Mouse (Mus musculus): ENCODE results near the gene S100a13.

S100a13 gene

DNA sequence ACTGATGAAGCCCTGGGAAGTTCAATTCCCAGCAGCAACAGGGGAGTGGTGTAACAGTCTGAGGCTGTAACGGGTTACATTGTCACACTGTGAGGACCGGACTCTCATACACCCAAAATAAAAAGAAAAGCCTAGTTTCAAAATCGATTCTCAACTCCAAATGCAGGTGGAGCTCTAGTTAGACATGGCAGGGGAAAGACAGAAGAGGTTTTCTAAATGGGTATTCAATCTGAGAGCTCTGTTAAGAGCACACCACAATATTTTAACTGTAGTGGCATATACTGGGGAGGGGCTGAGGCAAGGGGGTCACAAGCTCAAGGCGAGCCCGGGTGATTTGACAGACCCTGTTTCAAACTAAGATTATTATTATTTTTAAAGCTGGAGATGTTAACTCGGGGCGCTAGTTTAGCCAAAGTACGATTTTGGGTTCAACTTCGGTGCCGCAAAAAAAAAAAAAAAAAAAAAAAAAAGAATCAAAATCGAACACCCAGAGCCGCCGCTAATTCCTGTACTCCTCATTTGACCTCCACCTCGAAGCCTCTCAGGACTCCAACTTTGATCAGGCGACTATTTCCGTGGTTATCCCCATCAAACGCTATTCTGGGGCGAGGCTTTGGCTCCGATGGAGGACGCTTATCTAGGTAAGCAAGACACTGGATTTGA, 5.8 kb upstream of the S100a13 start:
- no peak for DNase-seq (ENCODE audit: low spot score in 2 of 2)

GRCm38 (mm10) chr3:90508950-90509746, 5.1 kb upstream of the S100a13 start, which contains the start of gene Chtop:
Gene Chtop, minus strand, starts transcription at chr3:90509498.
- peak; percentile 99 to 100 for DNase-seq (ENCODE audit: low spot score in 2 of 2)

GRCm38 (mm10) chr3:90509747-90510123, 4.5 kb upstream of the S100a13 start:
- no peak for DNase-seq (ENCODE audit: low spot score in 2 of 2)

GRCm38 (mm10) chr3:90512276-90512675, 2.0 kb upstream of the S100a13 start:
- no peak for DNase-seq (ENCODE audit: low spot score in 2 of 2)

- no peak for DNase-seq (ENCODE audit: low spot score in 2 of 2)
Measured at GRCm38 (mm10) chr3:90512948-90513642, 1.1 kb upstream of the S100a13 start.

GRCm38 (mm10) chr3:90514691-90515090, 456 bp downstream of the S100a13 start:
- DNase-seq (ENCODE audit: low spot score in 2 of 2), result peak in 1 of 2 experiments; percentile 33

DNA sequence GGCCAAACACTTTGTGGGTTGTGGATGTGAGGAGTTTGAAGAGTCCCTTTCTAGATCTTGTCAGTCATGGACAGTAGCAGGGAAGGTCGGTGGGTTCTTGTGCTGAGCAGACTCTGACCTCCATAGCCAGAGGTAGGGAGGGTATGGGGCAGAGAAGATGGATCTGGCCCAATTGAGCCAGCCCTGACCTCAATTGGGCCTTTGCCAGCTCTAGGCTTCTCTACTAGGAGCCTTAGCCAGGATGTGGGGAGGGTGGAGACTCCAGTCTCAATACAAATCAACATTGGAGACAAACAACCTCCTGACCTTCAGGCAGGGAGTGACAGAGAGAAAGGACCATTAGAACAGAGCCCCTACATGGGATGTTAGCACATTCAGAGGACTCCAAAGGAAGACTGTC, 1.0 kb downstream of the S100a13 start:
- DNase-seq (ENCODE audit: low spot score in 2 of 2), result no peak

- no peak for DNase-seq (ENCODE audit: low spot score in 2 of 2)
Measured at GRCm38 (mm10) chr3:90515789-90516188, 1.6 kb downstream of the S100a13 start.

- DNase-seq (ENCODE audit: low spot score in 2 of 2), result no peak
Measured at GRCm38 (mm10) chr3:90517711-90518110, 3.5 kb downstream of the S100a13 start.

DNA sequence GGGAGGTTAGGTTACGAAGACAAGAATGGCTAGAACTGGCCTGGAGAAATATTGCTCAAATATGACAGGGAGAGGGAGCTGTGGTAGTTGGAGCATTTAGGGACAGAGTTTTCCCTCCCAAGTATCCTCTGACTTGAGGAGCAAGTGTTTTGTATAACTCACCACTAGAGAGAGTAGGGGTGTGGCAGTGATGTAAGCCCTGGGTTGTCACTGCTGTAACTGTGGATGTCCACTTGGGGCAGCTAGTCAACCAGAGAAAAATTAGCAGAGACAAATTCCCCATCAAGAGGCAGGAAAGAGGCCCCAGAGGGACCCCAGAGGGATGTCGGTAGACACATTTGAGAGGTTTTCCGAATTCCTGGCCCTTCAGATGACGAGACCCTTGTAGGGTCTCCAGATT, 11.2 kb downstream of the S100a13 start:
- DNase-seq (ENCODE audit: low spot score in 2 of 2), result peak in 1 of 2 experiments; percentile 69

DNA sequence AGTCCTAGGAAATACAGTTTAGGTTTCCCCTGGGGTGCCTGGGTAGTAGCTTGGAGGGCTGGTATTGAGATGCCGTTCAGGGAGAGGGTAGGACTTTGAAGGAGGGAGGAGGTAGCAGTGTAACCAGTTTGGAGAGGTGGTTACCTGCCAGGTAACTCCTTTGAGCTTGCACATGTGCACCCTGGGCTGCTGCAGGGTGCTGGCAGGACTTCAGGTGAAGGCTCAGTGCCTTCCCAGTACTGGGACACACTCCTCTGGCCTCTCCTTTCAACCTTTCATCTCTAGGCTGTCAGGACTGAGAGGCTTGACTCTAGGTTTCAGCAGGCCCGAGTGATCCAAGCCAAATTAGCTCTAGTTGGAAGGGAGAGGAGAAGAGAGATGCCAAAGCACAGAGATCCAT, 11.8 kb downstream of the S100a13 start:
- DNase-seq (ENCODE audit: low spot score in 2 of 2), result no peak

- DNase-seq (ENCODE audit: low spot score in 2 of 2), result no peak
Measured at GRCm38 (mm10) chr3:90526580-90526979, 12.3 kb downstream of the S100a13 start, which contains the start of gene S100a14. Gene S100a14, plus strand, starts transcription at chr3:90526856.

GRCm38 (mm10) chr3:90527291-90527873, 13.1 kb downstream of the S100a13 start:
- DNase-seq (ENCODE audit: low spot score in 2 of 2), result no peak

- no peak for DNase-seq (ENCODE audit: low spot score in 2 of 2)
Measured at GRCm38 (mm10) chr3:90531713-90532112, 17.5 kb downstream of the S100a13 start.

DNA sequence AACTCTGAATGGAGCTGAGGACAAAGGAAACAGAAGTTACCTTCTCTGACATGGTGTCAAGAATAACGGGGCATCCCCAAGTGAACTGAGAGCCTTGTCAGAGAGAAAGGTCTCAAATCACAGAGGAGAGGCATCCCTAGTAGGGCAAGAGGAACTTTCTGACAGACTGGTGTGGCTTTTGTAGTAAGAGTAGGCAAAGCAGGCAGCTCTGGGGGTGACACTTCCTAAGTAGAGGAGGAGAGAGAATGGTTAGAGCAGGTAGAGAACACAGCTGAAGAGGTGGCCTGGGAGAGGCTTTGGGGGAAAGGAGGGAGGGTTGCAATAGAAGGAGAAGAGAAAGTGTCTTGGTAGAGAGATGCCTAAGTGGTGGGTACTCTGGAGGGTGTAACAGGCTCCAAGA, 21.2 kb downstream of the S100a13 start:
- DNase-seq (ENCODE audit: low spot score in 2 of 2), result no peak

GRCm38 (mm10) chr3:90537141-90537904, 23.1 kb downstream of the S100a13 start, which contains the start of gene S100a16:
Gene S100a16, plus strand, starts transcription at chr3:90537254.
- DNase-seq (ENCODE audit: low spot score in 2 of 2), result no peak

GRCm38 (mm10) chr3:90537905-90538296, 23.7 kb downstream of the S100a13 start:
- no peak for DNase-seq (ENCODE audit: low spot score in 2 of 2)

GRCm38 (mm10) chr3:90540904-90541303, 26.7 kb downstream of the S100a13 start:
- peak in 1 of 2 experiments; percentile 28 for DNase-seq (ENCODE audit: low spot score in 2 of 2)

DNA sequence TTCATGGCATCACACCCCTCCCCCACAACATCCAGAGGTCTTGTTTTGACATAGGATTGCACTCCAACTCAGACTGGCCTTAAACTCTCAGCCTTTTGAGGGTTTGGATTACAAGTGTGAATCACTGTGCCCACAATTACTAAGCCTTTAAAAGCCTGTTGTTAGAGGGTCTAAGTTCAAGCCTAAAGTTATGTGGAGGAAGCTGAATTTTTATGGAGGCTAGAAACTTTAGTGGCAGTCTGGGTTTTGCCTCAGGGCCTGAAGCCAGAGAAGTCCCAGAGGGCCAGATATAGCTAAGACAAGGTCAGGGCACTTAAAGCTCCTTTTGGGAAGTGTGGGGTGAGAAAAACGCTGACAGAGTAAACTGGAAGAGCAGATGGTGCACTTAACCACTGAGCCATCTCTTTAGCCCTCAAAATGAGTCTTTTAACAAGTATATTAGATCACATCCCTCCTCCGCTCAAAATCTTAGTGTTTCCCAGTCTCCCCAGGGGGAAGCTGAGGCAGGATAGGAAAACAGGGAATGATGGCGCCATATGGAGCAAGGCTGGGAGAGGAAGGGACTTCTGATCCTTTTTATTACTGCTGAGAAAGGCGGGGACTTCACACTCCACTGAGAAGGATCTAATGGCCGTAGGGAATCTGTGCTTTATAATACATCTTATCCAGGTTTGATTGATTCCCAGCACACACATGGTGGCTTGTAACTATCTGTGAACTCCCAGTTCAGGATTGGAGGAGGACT, 35.6 kb downstream of the S100a13 start:
- DNase-seq (ENCODE audit: low spot score in 2 of 2), result no peak

DNA sequence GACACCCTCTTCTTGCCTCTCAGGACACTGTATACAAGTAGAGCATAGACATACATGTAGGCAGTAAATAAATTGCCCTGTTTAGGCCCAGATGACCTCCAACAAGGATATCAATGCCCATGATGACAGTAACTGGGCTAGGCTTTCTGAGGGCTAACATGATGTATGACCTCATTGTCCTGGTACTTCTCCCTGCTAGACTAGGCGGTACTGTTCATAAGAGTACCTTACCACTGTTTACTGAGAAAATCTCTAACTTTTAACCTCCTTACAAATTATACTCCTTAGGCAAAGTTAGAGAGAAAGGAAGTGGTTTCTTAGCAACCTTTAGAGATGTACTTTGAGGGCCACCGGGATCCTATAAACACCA, 36.2 kb downstream of the S100a13 start:
- no peak for DNase-seq (ENCODE audit: low spot score in 2 of 2)

- no peak for DNase-seq (ENCODE audit: low spot score in 2 of 2)
Measured at GRCm38 (mm10) chr3:90552231-90552630, 38.0 kb downstream of the S100a13 start.
